Mouse (Mus musculus) hindbrain, embryonic 13.5 days (tissue): Measurements from ENCODE around the gene Atrnl1. TPM values are rescaled to one million over a fixed set of nuclear protein-coding genes. Genes with fewer than 3 reads are reported as not detected.

Source experiments
- ATAC-seq: fragments of 200-750 bp; cut with Nextera tagmentation; 2 replicates; pipeline ENCODE4 v1.8.0; 2017; ENCODE audit warnings: moderate TSS enrichment; ENCODE audit not compliant: low FRiP score
- H3K27ac ChIP-seq: fragments of 300-500 bp; sonication (generic); 2 replicates; pipeline ENCODE4 v1.5.1; 2015; ENCODE audit warnings: inconsistent platforms, mild to moderate bottlenecking, moderate library complexity
- H3K27me3 ChIP-seq: fragments of 300-500 bp; sonication (generic); 2 replicates; pipeline ENCODE4 v1.6.1; 2015; ENCODE audit warnings: mild to moderate bottlenecking, inconsistent platforms
- H3K36me3 ChIP-seq: fragments of 300-500 bp; sonication (generic); 2 replicates; pipeline ENCODE4 v1.6.1; 2015; ENCODE audit warnings: mild to moderate bottlenecking, inconsistent platforms
- H3K4me1 ChIP-seq: fragments of 300-500 bp; sonication (generic); replicated peaks from 2 replicates; pipeline ENCODE4 v1.6.1; 2015; ENCODE audit warnings: inconsistent platforms
- H3K4me2 ChIP-seq: fragments of 300-500 bp; sonication (generic); 2 replicates; pipeline ENCODE4 v1.6.1; 2015; ENCODE audit warnings: inconsistent platforms, mild to moderate bottlenecking, moderate library complexity
- H3K4me3 ChIP-seq: fragments of 300-500 bp; sonication (generic); 2 replicates; pipeline ENCODE4 v1.5.1; 2015; ENCODE audit warnings: mild to moderate bottlenecking, inconsistent platforms
- H3K9ac ChIP-seq: fragments of 300-500 bp; sonication (generic); 2 replicates; pipeline ENCODE4 v1.6.1; 2015; ENCODE audit warnings: mild to moderate bottlenecking, inconsistent platforms
- H3K9me3 ChIP-seq: fragments of 300-500 bp; sonication (generic); 2 replicates; pipeline ENCODE4 v1.6.1; 2016; ENCODE audit warnings: inconsistent platforms
- WGBS: fragments of 180-500 bp; shearing (Covaris S2); methylation state at CpG from one replicate; pipeline ENCODE4 v1.1.7; 2015; 5-methylcytosine and 5-hydroxymethylcytosine counted together
- polyA plus RNA-seq: library from polyadenylated mRNA; unstranded; fragments of >200 nt; fragmentation: Nextera tagmentation; extraction: Ambion mirVana; gene quantifications from 2 replicates; pipeline ENCODE4 v1.2.1, GENCODE M21; 2015

The Atrnl1 gene
- polyA plus RNA-seq, result 7.6 and 7.9 TPM in 2 replicates

DNA sequence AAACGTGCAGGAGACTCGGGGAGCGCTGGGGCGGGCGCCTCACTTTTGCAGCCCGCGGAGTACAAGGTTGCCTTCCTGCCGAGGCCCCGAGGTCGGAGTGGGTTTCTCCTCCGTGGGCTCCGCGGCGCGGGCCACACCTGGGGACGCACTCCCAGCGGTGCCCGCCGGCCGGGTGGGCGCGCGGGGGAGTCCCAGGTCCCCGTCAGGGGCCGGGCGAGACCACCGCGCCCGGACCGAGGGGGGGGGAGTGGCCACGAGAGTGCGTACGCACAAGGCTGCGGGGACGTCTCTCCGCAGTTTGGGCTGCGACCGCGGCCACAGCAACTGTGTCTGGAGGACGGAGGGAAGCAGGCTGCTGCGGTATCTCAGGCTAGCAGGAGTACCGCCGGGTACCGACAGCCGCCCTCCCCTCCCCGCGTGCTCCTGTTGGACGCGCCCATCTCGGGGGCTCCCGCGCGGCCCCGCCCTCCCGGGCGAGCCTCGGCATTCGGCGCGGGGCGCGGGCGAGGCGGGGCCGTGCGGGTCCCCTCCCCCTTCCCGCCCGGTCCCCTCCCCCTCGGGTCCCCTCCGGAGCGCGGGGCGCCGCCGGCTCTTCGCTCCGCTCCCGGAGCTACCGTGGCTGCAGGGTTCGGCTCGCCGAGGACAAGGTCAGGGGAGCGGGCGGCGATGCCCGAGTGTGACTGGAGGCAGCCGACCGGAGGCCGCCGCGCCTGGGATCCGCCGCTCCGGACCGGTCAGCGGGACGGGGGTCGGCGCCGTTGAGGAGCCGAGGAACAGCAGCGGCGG is at the start of gene Atrnl1:
Gene Atrnl1 (plus strand): TSS at position 559 of the 786 bp plus-strand sequence.
- Histone ChIP-seq H3K4me1 (peaks cover 27% of the 10 kb centered on the region), H3K27me3 (no peaks in the 10 kb centered on the region), H3K9me3 (no peaks in the 10 kb centered on the region), H3K36me3 (no peaks in the 10 kb centered on the region), H3K4me3 (peak within 1 kb of the TSS; percentile 90), H3K9ac (peak within 1 kb of the TSS; percentile 96), H3K27ac (peak within 1 kb of the TSS; percentile 97), H3K4me2 (peak within 1 kb of the TSS; percentile 95)
- peak; percentile 95 for ATAC-seq
- WGBS, result under 1% methylated on average over 77 of the region's 103 CpGs

DNA sequence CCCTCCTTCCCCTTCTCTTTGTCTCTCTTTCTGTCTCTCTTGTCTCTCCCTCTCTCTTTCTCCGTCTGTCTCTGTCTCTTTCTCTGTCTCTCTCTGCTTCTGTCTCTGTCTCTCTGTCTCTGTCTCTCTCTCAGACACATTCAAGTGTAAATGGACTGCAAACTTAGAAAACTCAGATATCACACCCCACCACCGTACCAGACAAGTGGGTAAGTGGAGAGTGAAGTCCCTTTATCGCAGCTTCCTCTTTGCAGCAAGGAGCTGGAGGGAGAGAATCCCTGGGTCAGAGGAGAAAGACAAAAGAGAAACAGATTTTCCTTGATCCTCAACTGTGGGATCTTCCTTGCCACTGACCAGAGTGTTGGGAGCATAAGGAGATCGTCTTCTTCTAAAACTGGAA is 49.3 kb upstream of the Atrnl1 start:
- no peak for ATAC-seq
- H3K9me3 ChIP-seq, result no peaks in the 10 kb centered on the region
- H3K9ac ChIP-seq, result no peak overlapping the region
- WGBS, result 88% methylated on average over 4 of the region's 4 CpGs
- no peak overlapping the region for H3K4me3 ChIP-seq
- H3K4me1 ChIP-seq, result peaks cover 11% of the 10 kb centered on the region
- no peaks in the 10 kb centered on the region for H3K27me3 ChIP-seq
- H3K27ac ChIP-seq, result no peak overlapping the region
- H3K4me2 ChIP-seq, result no peak overlapping the region
- H3K36me3 ChIP-seq, result no peaks in the 10 kb centered on the region

DNA sequence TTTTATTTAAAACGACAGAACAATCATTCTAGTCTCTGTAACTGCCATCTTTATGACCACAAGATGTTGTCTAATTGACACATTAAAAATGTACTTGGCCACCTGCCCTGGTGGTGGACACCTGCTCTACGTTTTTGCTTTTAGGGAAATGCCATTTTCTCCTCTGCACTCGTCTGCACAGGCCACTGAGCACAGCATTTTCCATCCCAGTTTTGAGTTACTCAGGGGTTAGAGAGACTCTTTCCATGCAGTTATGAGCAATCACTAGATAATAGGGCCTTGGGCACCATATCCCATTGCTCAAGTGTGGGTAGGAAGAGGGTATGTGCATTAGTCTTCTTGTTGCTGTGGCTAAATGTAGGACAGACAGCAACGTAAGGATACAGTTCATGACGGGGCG is 41.8 kb upstream of the Atrnl1 start:
- H3K9ac ChIP-seq, result no peak overlapping the region
- H3K4me2 ChIP-seq, result no peak overlapping the region
- H3K27me3 ChIP-seq, result no peaks in the 10 kb centered on the region
- peaks cover 13% of the 10 kb centered on the region for H3K4me1 ChIP-seq
- H3K27ac ChIP-seq, result no peak overlapping the region
- no peak overlapping the region for H3K4me3 ChIP-seq
- H3K9me3 ChIP-seq, result no peaks in the 10 kb centered on the region
- 84% methylated on average over 6 of the region's 6 CpGs for WGBS
- no peaks in the 10 kb centered on the region for H3K36me3 ChIP-seq
- no peak for ATAC-seq

DNA sequence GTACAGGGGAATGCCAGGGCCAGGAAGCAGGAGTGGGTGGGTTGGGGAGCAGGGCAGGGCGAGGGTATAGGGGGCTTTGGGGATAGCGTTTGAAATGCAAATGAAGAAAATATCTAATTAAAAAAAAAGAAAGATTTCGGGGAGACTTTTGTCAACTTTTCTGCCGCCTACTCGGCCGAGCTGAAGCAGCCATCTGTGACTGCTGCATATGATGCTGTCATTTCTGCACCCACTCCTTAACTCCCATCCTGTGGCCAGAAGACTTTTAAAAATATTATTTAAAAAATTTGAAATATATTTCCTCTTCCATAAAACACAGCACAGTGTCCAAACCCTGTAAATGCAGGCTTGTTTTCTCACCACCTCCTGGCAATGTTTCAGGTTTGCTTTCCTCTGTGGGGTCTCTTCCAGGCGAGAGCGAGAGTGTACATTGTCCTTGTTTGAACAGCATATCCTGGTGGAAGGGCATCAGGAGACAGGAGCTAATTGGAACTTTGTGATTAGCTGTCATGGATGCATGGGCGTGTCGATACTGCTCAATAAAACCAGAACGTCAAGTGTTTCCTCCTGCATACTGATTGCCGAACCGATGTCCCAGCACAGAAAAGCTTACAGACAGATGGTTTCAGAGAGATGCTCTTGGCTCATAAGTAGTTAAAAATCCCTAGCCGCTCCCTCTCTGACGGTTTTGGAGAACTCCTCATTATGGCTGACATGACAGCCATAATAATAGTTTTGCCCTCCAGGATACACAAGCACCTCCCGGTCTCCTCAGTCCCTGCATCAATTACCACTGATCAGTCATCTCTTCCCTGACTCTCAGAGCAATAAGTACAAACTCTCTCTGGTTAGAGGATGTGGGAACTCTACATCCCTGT is 38.2 kb upstream of the Atrnl1 start:
- ATAC-seq, result 0 out of 2 replicates have a peak, but pooled peaks have one; percentile 65
- Histone ChIP-seq H3K27ac (0 out of 2 replicates have a peak overlapping the region, but pooled peaks have one; percentile 1), H3K36me3 (no peaks in the 10 kb centered on the region), H3K9me3 (no peaks in the 10 kb centered on the region), H3K4me1 (peaks cover 26% of the 10 kb centered on the region), H3K9ac (no peak overlapping the region), H3K4me3 (no peak overlapping the region), H3K27me3 (no peaks in the 10 kb centered on the region), H3K4me2 (0 out of 2 replicates have a peak overlapping the region, but pooled peaks have one; percentile 13)
- WGBS, result 49% methylated on average over 16 of the region's 16 CpGs

DNA sequence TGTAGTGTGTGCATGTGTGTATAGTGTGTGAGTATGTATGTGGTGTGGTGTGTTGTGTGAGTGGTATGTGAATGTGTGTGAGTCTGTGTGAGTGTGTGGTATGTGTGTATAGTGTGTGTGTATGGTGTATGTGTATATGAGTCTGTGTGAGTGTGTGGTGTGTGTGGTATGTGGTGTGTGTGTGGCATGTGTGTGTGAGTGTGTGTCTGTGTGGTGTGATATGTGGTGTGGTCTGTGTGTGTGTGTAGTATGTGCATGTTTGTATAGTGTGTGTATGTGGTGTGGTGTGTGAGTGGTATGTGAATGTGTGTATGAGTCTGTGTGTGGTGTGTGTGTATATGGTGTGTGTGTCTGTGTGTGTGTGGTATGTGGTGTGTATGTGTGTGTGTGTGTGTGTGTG is 37.4 kb upstream of the Atrnl1 start:
- H3K4me1 ChIP-seq, result peaks cover 26% of the 10 kb centered on the region
- no peak overlapping the region for H3K4me3 ChIP-seq
- H3K9ac ChIP-seq, result no peak overlapping the region
- no peaks in the 10 kb centered on the region for H3K36me3 ChIP-seq
- H3K27ac ChIP-seq, result no peak overlapping the region
- no peaks in the 10 kb centered on the region for H3K27me3 ChIP-seq
- no peaks in the 10 kb centered on the region for H3K9me3 ChIP-seq
- peak; percentile 61; the same call in 1 of the 2 replicates for ATAC-seq
- H3K4me2 ChIP-seq, result no peak overlapping the region

DNA sequence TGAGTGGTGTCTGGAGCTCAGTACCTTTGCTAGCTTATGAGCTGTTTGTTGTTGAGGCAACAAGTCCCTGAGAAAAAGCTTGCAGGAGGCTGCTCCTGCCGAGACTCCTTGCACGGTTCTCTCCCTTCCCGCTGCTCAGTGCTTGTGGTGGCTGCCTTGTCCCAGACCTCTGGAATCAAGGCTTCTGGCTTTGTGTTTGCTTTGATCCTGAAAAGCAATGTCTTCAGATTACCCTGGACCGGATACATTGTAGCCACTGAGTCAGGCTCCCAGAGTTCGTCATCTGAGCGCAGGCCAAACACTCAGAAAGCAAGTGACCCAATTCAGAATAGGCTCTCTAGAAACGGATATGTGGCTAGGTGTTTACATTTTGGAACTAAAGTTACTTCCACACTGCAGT is 35.8 kb upstream of the Atrnl1 start:
- Histone ChIP-seq H3K9ac (no peak overlapping the region), H3K27ac (no peak overlapping the region), H3K36me3 (no peaks in the 10 kb centered on the region), H3K4me2 (no peak overlapping the region), H3K4me1 (peaks cover 26% of the 10 kb centered on the region), H3K27me3 (no peaks in the 10 kb centered on the region), H3K9me3 (no peaks in the 10 kb centered on the region), H3K4me3 (no peak overlapping the region)
- WGBS, result 89% methylated on average over 7 of the region's 7 CpGs
- ATAC-seq, result no peak

DNA sequence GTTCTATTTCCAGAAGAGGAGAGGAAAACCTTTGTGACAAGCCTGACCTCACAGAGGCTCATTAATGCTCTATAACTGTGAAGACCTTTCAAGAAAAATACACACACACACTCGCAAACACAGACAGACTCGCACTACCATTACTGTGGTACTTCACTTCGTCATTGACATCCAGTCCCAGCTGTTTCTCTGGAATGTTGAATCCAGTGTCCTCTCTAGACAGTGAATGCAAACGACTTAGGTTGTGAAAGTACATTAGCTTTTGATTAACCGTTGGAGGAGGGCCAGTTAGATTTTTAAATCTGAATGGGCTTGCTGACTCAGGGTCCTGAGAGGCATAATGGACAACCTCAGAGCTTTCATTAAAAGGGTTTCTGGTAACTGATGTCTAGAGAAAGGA is 34.0 kb upstream of the Atrnl1 start:
- Histone ChIP-seq H3K9ac (no peak overlapping the region), H3K27me3 (no peaks in the 10 kb centered on the region), H3K4me2 (no peak overlapping the region), H3K9me3 (no peaks in the 10 kb centered on the region), H3K36me3 (no peaks in the 10 kb centered on the region), H3K27ac (no peak overlapping the region), H3K4me3 (no peak overlapping the region), H3K4me1 (peaks cover 26% of the 10 kb centered on the region)
- 22% methylated on average over 5 of the region's 5 CpGs for WGBS
- no peak for ATAC-seq

DNA sequence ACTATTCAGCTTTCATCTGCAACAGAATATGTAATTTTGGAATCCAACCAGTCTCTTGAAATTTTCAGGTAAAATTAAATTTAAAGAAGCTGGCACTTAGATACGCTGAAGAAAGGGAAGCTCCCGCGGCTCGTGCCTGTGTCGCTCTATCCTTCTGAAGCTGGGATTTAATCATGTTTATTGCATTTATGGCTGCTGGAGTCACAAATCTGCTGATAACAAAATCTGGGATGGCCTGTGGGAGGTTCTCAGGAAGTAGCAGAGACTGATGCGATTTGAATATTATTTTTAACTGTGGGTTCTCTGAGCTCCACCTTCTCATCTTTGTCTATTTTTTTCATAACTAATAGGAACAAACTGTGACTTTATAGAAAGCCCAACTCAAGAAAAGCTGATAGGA is 33.6 kb upstream of the Atrnl1 start:
- H3K27me3 ChIP-seq, result no peaks in the 10 kb centered on the region
- peaks cover 24% of the 10 kb centered on the region for H3K4me1 ChIP-seq
- H3K36me3 ChIP-seq, result no peaks in the 10 kb centered on the region
- no peaks in the 10 kb centered on the region for H3K9me3 ChIP-seq
- ATAC-seq, result no peak
- no peak overlapping the region for H3K27ac ChIP-seq
- no peak overlapping the region for H3K4me2 ChIP-seq
- no peak overlapping the region for H3K4me3 ChIP-seq
- WGBS, result 65% methylated on average over 6 of the region's 6 CpGs
- H3K9ac ChIP-seq, result no peak overlapping the region

DNA sequence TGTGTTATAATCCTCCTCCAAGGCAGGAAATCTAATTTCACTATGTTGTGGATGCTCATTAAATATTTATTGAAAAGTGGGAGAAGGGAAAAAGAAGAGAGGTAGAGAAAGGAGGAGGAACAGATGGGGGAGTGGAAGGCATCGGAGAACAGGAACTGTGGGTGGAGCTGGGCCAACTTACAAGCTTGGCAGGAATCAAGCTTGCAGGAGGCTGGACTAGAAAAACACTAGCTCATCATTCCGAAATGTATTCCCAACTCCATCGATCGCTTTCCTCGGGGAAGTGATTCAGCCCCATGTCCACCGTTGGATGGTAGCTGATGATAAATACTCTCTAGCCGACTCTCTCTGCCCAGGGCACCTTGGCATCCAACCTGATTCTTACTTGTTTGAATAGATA is 29.9 kb upstream of the Atrnl1 start:
- 88% methylated on average over 7 of the region's 7 CpGs for WGBS
- H3K9ac ChIP-seq, result no peak overlapping the region
- H3K27ac ChIP-seq, result no peak overlapping the region
- no peaks in the 10 kb centered on the region for H3K27me3 ChIP-seq
- H3K36me3 ChIP-seq, result no peaks in the 10 kb centered on the region
- ATAC-seq, result no peak
- no peak overlapping the region for H3K4me2 ChIP-seq
- H3K4me3 ChIP-seq, result no peak overlapping the region
- peaks cover 13% of the 10 kb centered on the region for H3K4me1 ChIP-seq
- no peaks in the 10 kb centered on the region for H3K9me3 ChIP-seq

DNA sequence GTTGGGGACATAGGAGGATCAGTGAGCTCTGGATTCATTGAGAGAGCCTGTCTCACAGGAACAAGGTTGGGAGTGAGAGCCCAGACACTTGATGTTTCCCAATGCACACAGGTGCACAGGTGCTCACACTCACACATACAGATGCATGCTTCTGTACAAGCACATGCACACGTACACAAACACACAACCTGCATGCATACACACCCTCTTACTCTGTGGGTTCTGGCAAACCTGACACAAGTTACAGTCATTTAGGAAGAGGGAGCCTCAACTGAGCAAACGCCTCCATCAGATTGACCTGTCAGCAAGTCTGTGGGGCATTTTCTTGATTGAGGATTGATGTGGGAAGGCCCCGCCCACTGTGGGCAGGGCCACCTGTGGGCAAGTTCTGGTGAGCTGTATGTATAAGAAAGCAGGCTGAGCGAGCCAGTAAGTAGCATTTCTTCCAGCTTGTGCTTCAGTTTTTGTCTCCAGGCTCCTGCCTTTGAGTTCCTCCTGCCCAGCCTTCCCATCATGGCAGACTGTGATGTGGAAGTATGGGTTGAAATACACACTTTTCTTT is 25.5 kb upstream of the Atrnl1 start:
- H3K4me3 ChIP-seq, result no peak overlapping the region
- WGBS, result 47% methylated on average over 4 of the region's 4 CpGs

DNA sequence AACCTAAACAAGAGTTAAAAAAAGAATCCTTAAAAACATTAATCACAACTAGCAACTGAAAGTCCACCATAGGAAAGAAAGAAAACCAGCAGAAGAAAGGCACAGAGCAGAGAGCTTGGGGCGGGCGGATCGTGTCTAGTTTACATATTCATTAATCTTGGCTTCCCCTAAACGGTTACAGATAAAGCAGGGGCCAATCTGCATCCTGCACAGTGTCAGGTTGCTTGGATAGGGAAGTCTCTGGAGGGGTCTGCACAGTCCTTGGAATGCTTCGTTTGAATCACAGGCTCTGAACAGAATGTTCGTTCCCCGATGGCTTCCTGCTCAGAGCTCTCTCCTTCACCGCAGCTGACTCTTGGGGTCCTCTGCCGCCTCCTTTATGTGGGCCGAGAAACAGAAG is 24.7 kb upstream of the Atrnl1 start:
- Histone ChIP-seq H3K9me3 (no peaks in the 10 kb centered on the region), H3K9ac (no peak overlapping the region), H3K4me2 (no peak overlapping the region), H3K27me3 (no peaks in the 10 kb centered on the region), H3K4me3 (no peak overlapping the region), H3K27ac (no peak overlapping the region), H3K36me3 (no peaks in the 10 kb centered on the region), H3K4me1 (0 out of 2 replicates have a peak, but pooled peaks cover 4% of the 10 kb centered on the region)
- 26% methylated on average over 10 of the region's 10 CpGs for WGBS
- ATAC-seq, result no peak

More for the DNA sequence above, 25.5 kb upstream of the Atrnl1 start:
- Histone ChIP-seq H3K27me3 (no peaks in the 10 kb centered on the region), H3K36me3 (no peaks in the 10 kb centered on the region), H3K4me1 (0 out of 2 replicates have a peak, but pooled peaks cover 4% of the 10 kb centered on the region), H3K9ac (no peak overlapping the region), H3K27ac (no peak overlapping the region), H3K9me3 (no peaks in the 10 kb centered on the region), H3K4me2 (no peak overlapping the region)
- no peak for ATAC-seq

DNA sequence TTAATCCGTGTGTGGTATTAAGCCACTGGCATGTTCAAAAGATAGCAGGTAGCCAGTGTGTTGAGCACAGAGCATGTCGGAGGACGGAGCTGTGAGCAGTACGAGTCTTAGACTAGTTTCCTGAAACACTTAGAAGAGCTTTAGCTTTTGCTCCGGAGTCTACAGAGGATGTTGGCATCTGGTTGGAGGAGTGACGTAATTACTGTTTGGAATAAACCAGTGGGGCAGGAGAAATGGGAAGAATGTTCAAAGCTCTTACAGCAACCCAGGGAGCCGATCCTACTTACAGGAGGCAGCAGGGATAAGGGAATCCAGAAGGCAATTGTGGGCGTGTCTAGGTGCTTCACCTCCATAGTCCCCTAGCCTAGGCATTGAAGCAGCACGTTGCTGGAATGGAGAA is 21.3 kb upstream of the Atrnl1 start:
- no peak for ATAC-seq
- Histone ChIP-seq H3K4me2 (no peak overlapping the region), H3K27ac (no peak overlapping the region), H3K9me3 (no peaks in the 10 kb centered on the region), H3K36me3 (no peaks in the 10 kb centered on the region), H3K27me3 (no peaks in the 10 kb centered on the region), H3K4me3 (no peak overlapping the region), H3K9ac (no peak overlapping the region), H3K4me1 (0 out of 2 replicates have a peak, but pooled peaks cover 4% of the 10 kb centered on the region)
- 78% methylated on average over 9 of the region's 9 CpGs for WGBS
